Mouse (Mus musculus) limb, embryonic 15.5 days (tissue): ENCODE data around the gene Ino80. TPM values are rescaled to one million over a fixed set of nuclear protein-coding genes. Genes with fewer than 3 reads are reported as not detected.

ENCODE experiments used
- ATAC-seq: fragments of 200-750 bp; cut with Nextera tagmentation; 2 replicates; pipeline ENCODE4 v1.8.0; 2017; ENCODE audit warnings: low read depth, moderate TSS enrichment; ENCODE audit not compliant: insufficient number of reproducible peaks, low FRiP score, low TSS enrichment
- H3K27ac ChIP-seq: fragments of 300-500 bp; sonication (generic); 2 replicates; pipeline ENCODE4 v1.5.1; 2015; ENCODE audit warnings: moderate library complexity, mild to moderate bottlenecking, inconsistent platforms
- H3K27me3 ChIP-seq: fragments of 300-500 bp; sonication (generic); 2 replicates; pipeline ENCODE4 v1.6.1; 2015; ENCODE audit warnings: inconsistent platforms
- H3K36me3 ChIP-seq: fragments of 300-500 bp; sonication (generic); 2 replicates; pipeline ENCODE4 v1.6.1; 2015; ENCODE audit warnings: inconsistent platforms
- H3K4me1 ChIP-seq: fragments of 300-500 bp; sonication (generic); 2 replicates; pipeline ENCODE4 v1.6.1; 2015; ENCODE audit warnings: inconsistent platforms
- H3K4me2 ChIP-seq: fragments of 300-500 bp; sonication (generic); 2 replicates; pipeline ENCODE4 v1.6.1; 2015; ENCODE audit warnings: mild to moderate bottlenecking, inconsistent platforms
- H3K4me3 ChIP-seq: fragments of 300-500 bp; sonication (generic); 2 replicates; pipeline ENCODE4 v1.5.1; 2015; ENCODE audit warnings: mild to moderate bottlenecking, inconsistent platforms
- H3K9ac ChIP-seq: fragments of 300-500 bp; sonication (generic); 2 replicates; pipeline ENCODE4 v1.6.1; 2015; ENCODE audit warnings: inconsistent platforms
- H3K9me3 ChIP-seq: fragments of 300-500 bp; sonication (generic); 2 replicates; pipeline ENCODE4 v1.6.1; 2016; ENCODE audit warnings: inconsistent platforms
- WGBS: fragments of 180-500 bp; shearing (Covaris S2); methylation state at CpG from one replicate; pipeline ENCODE4 v1.1.7; 2015; 5-methylcytosine and 5-hydroxymethylcytosine counted together
- polyA plus RNA-seq: library from polyadenylated mRNA; unstranded; fragments of >200 nt; fragmentation: Nextera tagmentation; extraction: Ambion mirVana; gene quantifications from 2 replicates; pipeline ENCODE4 v1.2.1, GENCODE M21; 2015

The Ino80 gene
- polyA plus RNA-seq, 1 experiment from 2014 or later = 4.0 TPM

- 20% methylated on average over 11 of the region's 11 CpGs for WGBS
- no peak for ATAC-seq
- no peaks in the 10 kb centered on the region for H3K36me3 ChIP-seq
- peaks cover 88% of the 10 kb centered on the region for H3K27me3 ChIP-seq
- peaks cover 42% of the 10 kb centered on the region for H3K4me1 ChIP-seq
- H3K4me2 ChIP-seq = 0 out of 2 replicates have a peak overlapping the region, but pooled peaks have one; percentile 3
- H3K4me3 ChIP-seq = peak overlapping the region; percentile 0; the same call in 1 of the 2 replicates
- H3K9me3 ChIP-seq = no peaks in the 10 kb centered on the region
- H3K27ac ChIP-seq = no peak overlapping the region
- H3K9ac ChIP-seq = no peak overlapping the region
Measured at GRCm38 (mm10) chr2:119327942-119328526, 149.5 kb downstream of the Ino80 start.

GRCm38 (mm10) chr2:119327102-119327480 is 150.4 kb downstream of the Ino80 start:
- peak overlapping the region; percentile 91 for H3K4me2 ChIP-seq
- no peaks in the 10 kb centered on the region for H3K9me3 ChIP-seq
- no peak overlapping the region for H3K9ac ChIP-seq
- 1% methylated on average over 30 of the region's 30 CpGs for WGBS
- peaks cover 94% of the 10 kb centered on the region for H3K27me3 ChIP-seq
- H3K4me1 ChIP-seq = peaks cover 51% of the 10 kb centered on the region
- ATAC-seq = no peak
- peak overlapping the region; percentile 48 for H3K4me3 ChIP-seq
- no peaks in the 10 kb centered on the region for H3K36me3 ChIP-seq
- H3K27ac ChIP-seq = no peak overlapping the region

GRCm38 (mm10) chr2:119326161-119327101 is 151.1 kb downstream of the Ino80 start:
- Histone ChIP-seq H3K27me3 (peaks cover 94% of the 10 kb centered on the region), H3K9me3 (no peaks in the 10 kb centered on the region), H3K4me2 (peak overlapping the region; percentile 91), H3K4me1 (peaks cover 56% of the 10 kb centered on the region), H3K9ac (peak overlapping the region; percentile 11), H3K27ac (no peak overlapping the region), H3K4me3 (peak overlapping the region; percentile 48), H3K36me3 (no peaks in the 10 kb centered on the region)
- ATAC-seq = no peak
- under 1% methylated on average over 61 of the region's 61 CpGs for WGBS

GRCm38 (mm10) chr2:119325568-119326143 is 151.8 kb downstream of the Ino80 start, which contains the start of gene Dll4:
Gene Dll4, plus strand, starts transcription at chr2:119325784.
- peaks cover 56% of the 10 kb centered on the region for H3K4me1 ChIP-seq
- no peak within 1 kb of the TSS for H3K27ac ChIP-seq
- H3K27me3 ChIP-seq = peaks cover 94% of the 10 kb centered on the region
- ATAC-seq = no peak
- peak within 1 kb of the TSS; percentile 91 for H3K4me2 ChIP-seq
- no peaks in the 10 kb centered on the region for H3K36me3 ChIP-seq
- H3K4me3 ChIP-seq = peak within 1 kb of the TSS; percentile 48
- peak within 1 kb of the TSS; percentile 11 for H3K9ac ChIP-seq
- WGBS = under 1% methylated on average over 33 of the region's 33 CpGs
- H3K9me3 ChIP-seq = no peaks in the 10 kb centered on the region

- H3K36me3 ChIP-seq = no peaks in the 10 kb centered on the region
- H3K27ac ChIP-seq = no peak overlapping the region
- H3K4me3 ChIP-seq = peak overlapping the region; percentile 48
- under 1% methylated on average over 32 of the region's 32 CpGs for WGBS
- no peak for ATAC-seq
- peaks cover 94% of the 10 kb centered on the region for H3K27me3 ChIP-seq
- H3K9ac ChIP-seq = no peak overlapping the region
- H3K9me3 ChIP-seq = no peaks in the 10 kb centered on the region
- H3K4me2 ChIP-seq = peak overlapping the region; percentile 91
- H3K4me1 ChIP-seq = peaks cover 56% of the 10 kb centered on the region
Measured at GRCm38 (mm10) chr2:119324576-119325318, 152.7 kb downstream of the Ino80 start.

GRCm38 (mm10) chr2:119323866-119324575 is 153.5 kb downstream of the Ino80 start:
- H3K27ac ChIP-seq = no peak overlapping the region
- H3K27me3 ChIP-seq = peaks cover 93% of the 10 kb centered on the region
- H3K36me3 ChIP-seq = no peaks in the 10 kb centered on the region
- WGBS = 4% methylated on average over 32 of the region's 32 CpGs
- peak overlapping the region; percentile 91 for H3K4me2 ChIP-seq
- no peak overlapping the region for H3K9ac ChIP-seq
- H3K4me3 ChIP-seq = peak overlapping the region; percentile 6; the same call in 1 of the 2 replicates
- peaks cover 56% of the 10 kb centered on the region for H3K4me1 ChIP-seq
- no peaks in the 10 kb centered on the region for H3K9me3 ChIP-seq
- ATAC-seq = no peak

Other genes starting within 250 kb of the Ino80 start
- 0.24 TPM in 1 of 2 replicates, not detected in the other for gene Ppp1r14d, start 247.8 kb downstream of the Ino80 start, polyA plus RNA-seq
- gene Spint1, start 240.3 kb downstream of the Ino80 start, polyA plus RNA-seq = 27.6 and 30.9 TPM in 2 replicates
- 36.8 and 38.6 TPM in 2 replicates for gene Rhov, start 206.4 kb downstream of the Ino80 start, polyA plus RNA-seq
- gene Vps18, start 188.9 kb downstream of the Ino80 start, polyA plus RNA-seq = 17.6 and 19.5 TPM in 2 replicates
- 6.7 and 7.3 TPM in 2 replicates for gene Dll4, start 151.9 kb downstream of the Ino80 start, polyA plus RNA-seq
- gene Chac1, start 126.5 kb downstream of the Ino80 start, polyA plus RNA-seq = 1.1 TPM in 2 replicates
- gene Exd1, start 69.9 kb upstream of the Ino80 start, polyA plus RNA-seq = 0.14 and 0.51 TPM in 2 replicates
- gene Chp1, start 70.0 kb upstream of the Ino80 start, polyA plus RNA-seq = 61.9 and 64.3 TPM in 2 replicates
- gene Nusap1, start 140.6 kb upstream of the Ino80 start, polyA plus RNA-seq = 60.3 and 60.4 TPM in 2 replicates
- 16.6 and 18.1 TPM in 2 replicates for gene Oip5, start 140.8 kb upstream of the Ino80 start, polyA plus RNA-seq
- gene Ndufaf1, start 185.1 kb upstream of the Ino80 start, polyA plus RNA-seq = 44.1 and 45.2 TPM in 2 replicates
- 44.9 and 46.8 TPM in 2 replicates for gene Rtf1, start 197.4 kb upstream of the Ino80 start, polyA plus RNA-seq